Mouse (Mus musculus) liver, embryonic 12.5 days (tissue): ENCODE data around the gene Bola3. TPM values are rescaled to one million over a fixed set of nuclear protein-coding genes. Genes with fewer than 3 reads are reported as not detected.
A peak's percentile ranks its signal among the peaks of the same experiment; 100 is the strongest.

Source experiments
- ATAC-seq: fragments of 200-750 bp; cut with Nextera tagmentation; 2 replicates; pipeline ENCODE4 v1.8.0; 2017; ENCODE audit warnings: moderate number of reproducible peaks, mild to moderate bottlenecking, moderate library complexity
- H3K27ac ChIP-seq: fragments of 300-500 bp; sonication (generic); 2 replicates; pipeline ENCODE4 v1.5.1; 2016; ENCODE audit warnings: mild to moderate bottlenecking
- H3K27me3 ChIP-seq: fragments of 300-500 bp; sonication (generic); replicated peaks from 2 replicates; pipeline ENCODE4 v1.6.1; 2016; ENCODE audit warnings: mild to moderate bottlenecking, moderate library complexity
- H3K36me3 ChIP-seq: fragments of 300-500 bp; sonication (generic); 2 replicates; pipeline ENCODE4 v1.6.1; 2016; ENCODE audit warnings: mild to moderate bottlenecking, moderate library complexity
- H3K4me1 ChIP-seq: fragments of 300-500 bp; sonication (generic); 2 replicates; pipeline ENCODE4 v1.6.1; 2016
- H3K4me2 ChIP-seq: fragments of 300-500 bp; sonication (generic); 2 replicates; pipeline ENCODE4 v1.6.1; 2016; ENCODE audit warnings: mild to moderate bottlenecking, moderate library complexity
- H3K4me3 ChIP-seq: fragments of 300-500 bp; sonication (generic); 2 replicates; pipeline ENCODE4 v1.5.1; 2016; ENCODE audit warnings: mild to moderate bottlenecking, moderate library complexity
- H3K9ac ChIP-seq: fragments of 300-500 bp; sonication (generic); 2 replicates; pipeline ENCODE4 v1.6.1; 2016; ENCODE audit warnings: mild to moderate bottlenecking, moderate library complexity
- H3K9me3 ChIP-seq: fragments of 300-500 bp; sonication (generic); replicated peaks from 2 replicates; pipeline ENCODE4 v1.6.1; 2016; ENCODE audit warnings: mild to moderate bottlenecking, moderate library complexity
- WGBS: fragments of 180-500 bp; shearing (Covaris S2); methylation state at CpG from one replicate; pipeline ENCODE4 v1.1.7; 2016; ENCODE audit not compliant: insufficient replicate concordance; 5-methylcytosine and 5-hydroxymethylcytosine counted together
- polyA plus RNA-seq: library from polyadenylated mRNA; unstranded; fragments of >200 nt; fragmentation: Nextera tagmentation; extraction: Ambion mirVana; gene quantifications from 2 replicates; pipeline ENCODE4 v1.2.1, GENCODE M21; 2016

Gene Bola3
- polyA plus RNA-seq, 1 experiment from 2014 or later = 322 TPM

GRCm38 (mm10) chr6:83350172-83350571 lies 1.2 kb downstream of the Bola3 start:
- H3K9ac ChIP-seq = peak overlapping the region; percentile 95
- H3K4me2 ChIP-seq = peak overlapping the region; percentile 76
- H3K27ac ChIP-seq = peak overlapping the region; percentile 98
- ATAC-seq = no peak
- H3K36me3 ChIP-seq = peaks cover 58% of the 10 kb centered on the region
- H3K27me3 ChIP-seq = no peaks in the 10 kb centered on the region
- peak overlapping the region; percentile 83 for H3K4me3 ChIP-seq
- H3K9me3 ChIP-seq = no peaks in the 10 kb centered on the region
- 72% methylated on average over 7 of the region's 7 CpGs for WGBS
- H3K4me1 ChIP-seq = peaks cover 61% of the 10 kb centered on the region

GRCm38 (mm10) chr6:83350851-83351405 lies 2.0 kb downstream of the Bola3 start:
- no peak for ATAC-seq
- Histone ChIP-seq H3K4me1 (peaks cover 69% of the 10 kb centered on the region), H3K4me3 (peak overlapping the region; percentile 83), H3K36me3 (peaks cover 61% of the 10 kb centered on the region), H3K27me3 (no peaks in the 10 kb centered on the region), H3K9me3 (no peaks in the 10 kb centered on the region), H3K4me2 (peak overlapping the region; percentile 76), H3K27ac (peak overlapping the region; percentile 98), H3K9ac (peak overlapping the region; percentile 95)
- 75% methylated on average over 16 of the region's 16 CpGs for WGBS

GRCm38 (mm10) chr6:83351490-83352160 lies 2.7 kb downstream of the Bola3 start:
- Histone ChIP-seq H3K27ac (peak overlapping the region; percentile 98), H3K4me1 (peaks cover 74% of the 10 kb centered on the region), H3K4me2 (peak overlapping the region; percentile 76), H3K4me3 (peak overlapping the region; percentile 83), H3K9me3 (no peaks in the 10 kb centered on the region), H3K9ac (peak overlapping the region; percentile 95), H3K36me3 (peaks cover 67% of the 10 kb centered on the region), H3K27me3 (no peaks in the 10 kb centered on the region)
- 16% methylated on average over 7 of the region's 7 CpGs for WGBS
- ATAC-seq = peak; percentile 96

GRCm38 (mm10) chr6:83352666-83353410 lies 3.9 kb downstream of the Bola3 start:
- WGBS = 88% methylated on average over 24 of the region's 24 CpGs
- Histone ChIP-seq H3K4me2 (peak overlapping the region; percentile 76), H3K9ac (peak overlapping the region; percentile 95), H3K4me3 (peak overlapping the region; percentile 83), H3K27ac (peak overlapping the region; percentile 98), H3K36me3 (peaks cover 73% of the 10 kb centered on the region), H3K9me3 (no peaks in the 10 kb centered on the region), H3K27me3 (no peaks in the 10 kb centered on the region), H3K4me1 (peaks cover 81% of the 10 kb centered on the region)
- ATAC-seq = no peak

- Histone ChIP-seq H3K27ac (peak overlapping the region; percentile 98), H3K4me2 (0 out of 2 replicates have a peak overlapping the region, but pooled peaks have one; percentile 4), H3K36me3 (peaks cover 89% of the 10 kb centered on the region), H3K9me3 (no peaks in the 10 kb centered on the region), H3K27me3 (no peaks in the 10 kb centered on the region), H3K9ac (peak overlapping the region; percentile 22; the same call in 1 of the 2 replicates), H3K4me3 (no peak overlapping the region), H3K4me1 (peaks cover 68% of the 10 kb centered on the region)
- 73% methylated on average over 9 of the region's 9 CpGs for WGBS
- no peak for ATAC-seq
These were observed 6.2 kb downstream of the Bola3 start for GRCm38 (mm10) chr6:83354856-83355781.

GRCm38 (mm10) chr6:83356569-83357138 lies 7.7 kb downstream of the Bola3 start:
- H3K4me3 ChIP-seq = no peak overlapping the region
- H3K27me3 ChIP-seq = no peaks in the 10 kb centered on the region
- peaks cover 65% of the 10 kb centered on the region for H3K4me1 ChIP-seq
- peaks cover 91% of the 10 kb centered on the region for H3K36me3 ChIP-seq
- no peaks in the 10 kb centered on the region for H3K9me3 ChIP-seq
- H3K9ac ChIP-seq = peak overlapping the region; percentile 48
- 23% methylated on average over 7 of the region's 7 CpGs for WGBS
- no peak overlapping the region for H3K4me2 ChIP-seq
- ATAC-seq = peak; percentile 25; the same call in 1 of the 2 replicates
- peak overlapping the region; percentile 59 for H3K27ac ChIP-seq

- Histone ChIP-seq H3K27ac (peak overlapping the region; percentile 5; the same call in 1 of the 2 replicates), H3K9me3 (no peaks in the 10 kb centered on the region), H3K9ac (no peak overlapping the region), H3K4me3 (no peak overlapping the region), H3K4me2 (no peak overlapping the region), H3K27me3 (no peaks in the 10 kb centered on the region), H3K36me3 (peaks cover 92% of the 10 kb centered on the region), H3K4me1 (peaks cover 62% of the 10 kb centered on the region)
- ATAC-seq = no peak
- WGBS = 87% methylated on average over 10 of the region's 10 CpGs
These were observed 8.5 kb downstream of the Bola3 start for GRCm38 (mm10) chr6:83357436-83357835.

- WGBS = 38% methylated on average over 11 of the region's 11 CpGs
- H3K9ac ChIP-seq = no peak overlapping the region
- 0 out of 2 replicates have a peak overlapping the region, but pooled peaks have one; percentile 31 for H3K27ac ChIP-seq
- 0 out of 2 replicates have a peak, but pooled peaks have one; percentile 28 for ATAC-seq
- H3K27me3 ChIP-seq = no peaks in the 10 kb centered on the region
- peaks cover 27% of the 10 kb centered on the region for H3K4me1 ChIP-seq
- no peak overlapping the region for H3K4me2 ChIP-seq
- no peaks in the 10 kb centered on the region for H3K9me3 ChIP-seq
- H3K36me3 ChIP-seq = peaks cover 68% of the 10 kb centered on the region
- no peak overlapping the region for H3K4me3 ChIP-seq
These were observed 12.7 kb downstream of the Bola3 start for GRCm38 (mm10) chr6:83361523-83362248.

- Histone ChIP-seq H3K27me3 (no peaks in the 10 kb centered on the region), H3K27ac (no peak overlapping the region), H3K4me1 (peaks cover 21% of the 10 kb centered on the region), H3K4me3 (no peak overlapping the region), H3K36me3 (peaks cover 67% of the 10 kb centered on the region), H3K4me2 (no peak overlapping the region), H3K9me3 (no peaks in the 10 kb centered on the region), H3K9ac (no peak overlapping the region)
- no peak for ATAC-seq
- WGBS = 83% methylated on average over 12 of the region's 12 CpGs
These were observed 14.1 kb downstream of the Bola3 start for GRCm38 (mm10) chr6:83363075-83363474.

- peaks cover 94% of the 10 kb centered on the region for H3K36me3 ChIP-seq
- H3K27me3 ChIP-seq = no peaks in the 10 kb centered on the region
- H3K9ac ChIP-seq = no peak overlapping the region
- 88% methylated on average over 21 of the region's 21 CpGs for WGBS
- H3K9me3 ChIP-seq = no peaks in the 10 kb centered on the region
- H3K4me1 ChIP-seq = no peaks in the 10 kb centered on the region
- no peak for ATAC-seq
- H3K27ac ChIP-seq = no peak overlapping the region
- H3K4me3 ChIP-seq = no peak overlapping the region
- H3K4me2 ChIP-seq = no peak overlapping the region
These were observed 21.5 kb downstream of the Bola3 start for GRCm38 (mm10) chr6:83370316-83370965.
